Mouse (Mus musculus): ENCODE measurements around the gene Necap2.

GRCm38 (mm10) chr4:141053138-141053537 is 25.0 kb downstream of the Necap2 start:
- TF ChIP-seq CTCF (IDR thresholded peaks at IDR 0.05; ENCODE audit: low read depth) (no peak), EP300 (IDR thresholded peaks at IDR 0.05; ENCODE audit: low read depth) (no peak)

Measured in liver, embryonic 14.5 days (tissue).